Mouse (Mus musculus): ENCODE results near the gene Gng12.
A peak's percentile ranks its signal among the peaks of the same experiment; 100 is the strongest.
"Not testable (repeated sequence)": the region's sequence is repeated elsewhere in the genome, so short reads cannot be mapped to it uniquely, and the experiment has no call there.

Gng12 gene

GRCm38 (mm10) chr6:66955089-66955657 is 59.0 kb downstream of the Gng12 start:
- DNase-seq (ENCODE audit: low spot score), result peak; percentile 58

- no peak for DNase-seq (ENCODE audit: low spot score)
Observed at GRCm38 (mm10) chr6:66958466-66959235, 62.5 kb downstream of the Gng12 start.

- peak; percentile 89 for DNase-seq (ENCODE audit: low spot score)
Observed at GRCm38 (mm10) chr6:66962582-66963043, 66.4 kb downstream of the Gng12 start.

- no peak for DNase-seq (ENCODE audit: low spot score)
Observed at GRCm38 (mm10) chr6:66963068-66963467, 66.9 kb downstream of the Gng12 start.

GRCm38 (mm10) chr6:66963651-66964050 is 67.5 kb downstream of the Gng12 start:
- not testable (repeated sequence) for DNase-seq (ENCODE audit: low spot score)

GRCm38 (mm10) chr6:66964222-66964621 is 68.0 kb downstream of the Gng12 start:
- peak; percentile 81 for DNase-seq (ENCODE audit: low spot score)

- DNase-seq (ENCODE audit: low spot score), result no peak
Observed at GRCm38 (mm10) chr6:66965203-66965602, 69.0 kb downstream of the Gng12 start.

GRCm38 (mm10) chr6:66967788-66968187 is 71.6 kb downstream of the Gng12 start:
- no peak for DNase-seq (ENCODE audit: low spot score)

- no peak for DNase-seq (ENCODE audit: low spot score)
Observed at GRCm38 (mm10) chr6:66969446-66969845, 73.2 kb downstream of the Gng12 start.

- no peak for DNase-seq (ENCODE audit: low spot score)
Observed at GRCm38 (mm10) chr6:66972300-66972699, 76.1 kb downstream of the Gng12 start.

GRCm38 (mm10) chr6:66973180-66973579 is 77.0 kb downstream of the Gng12 start:
- DNase-seq (ENCODE audit: low spot score), result no peak

- no peak for DNase-seq (ENCODE audit: low spot score)
Observed at GRCm38 (mm10) chr6:66975522-66975921, 79.3 kb downstream of the Gng12 start.

GRCm38 (mm10) chr6:66979197-66979596 is 83.0 kb downstream of the Gng12 start:
- DNase-seq (ENCODE audit: low spot score), result no peak

GRCm38 (mm10) chr6:66980040-66980439 is 83.8 kb downstream of the Gng12 start:
- DNase-seq (ENCODE audit: low spot score), result no peak

- peak; percentile 34 for DNase-seq (ENCODE audit: low spot score)
Observed at GRCm38 (mm10) chr6:66981366-66981765, 85.2 kb downstream of the Gng12 start.

GRCm38 (mm10) chr6:66981864-66982263 is 85.7 kb downstream of the Gng12 start:
- peak; percentile 95 for DNase-seq (ENCODE audit: low spot score)

GRCm38 (mm10) chr6:66984079-66984478 is 87.9 kb downstream of the Gng12 start:
- no peak for DNase-seq (ENCODE audit: low spot score)

GRCm38 (mm10) chr6:66984672-66985071 is 88.5 kb downstream of the Gng12 start:
- no peak for DNase-seq (ENCODE audit: low spot score)

GRCm38 (mm10) chr6:66985500-66985899 is 89.3 kb downstream of the Gng12 start:
- DNase-seq (ENCODE audit: low spot score), result no peak

GRCm38 (mm10) chr6:66986063-66986462 is 89.9 kb downstream of the Gng12 start:
- no peak for DNase-seq (ENCODE audit: low spot score)

GRCm38 (mm10) chr6:66987643-66988042 is 91.4 kb downstream of the Gng12 start:
- DNase-seq (ENCODE audit: low spot score), result no peak

GRCm38 (mm10) chr6:66988363-66988762 is 92.2 kb downstream of the Gng12 start:
- no peak for DNase-seq (ENCODE audit: low spot score)

GRCm38 (mm10) chr6:66989037-66989436 is 92.8 kb downstream of the Gng12 start:
- no peak for DNase-seq (ENCODE audit: low spot score)

GRCm38 (mm10) chr6:66989518-66989917 is 93.3 kb downstream of the Gng12 start:
- DNase-seq (ENCODE audit: low spot score), result no peak

Measured in adipocyte (in vitro differentiated cells).